Mouse (Mus musculus): ENCODE measurements around the gene Fndc3a.

The Fndc3a gene

DNA sequence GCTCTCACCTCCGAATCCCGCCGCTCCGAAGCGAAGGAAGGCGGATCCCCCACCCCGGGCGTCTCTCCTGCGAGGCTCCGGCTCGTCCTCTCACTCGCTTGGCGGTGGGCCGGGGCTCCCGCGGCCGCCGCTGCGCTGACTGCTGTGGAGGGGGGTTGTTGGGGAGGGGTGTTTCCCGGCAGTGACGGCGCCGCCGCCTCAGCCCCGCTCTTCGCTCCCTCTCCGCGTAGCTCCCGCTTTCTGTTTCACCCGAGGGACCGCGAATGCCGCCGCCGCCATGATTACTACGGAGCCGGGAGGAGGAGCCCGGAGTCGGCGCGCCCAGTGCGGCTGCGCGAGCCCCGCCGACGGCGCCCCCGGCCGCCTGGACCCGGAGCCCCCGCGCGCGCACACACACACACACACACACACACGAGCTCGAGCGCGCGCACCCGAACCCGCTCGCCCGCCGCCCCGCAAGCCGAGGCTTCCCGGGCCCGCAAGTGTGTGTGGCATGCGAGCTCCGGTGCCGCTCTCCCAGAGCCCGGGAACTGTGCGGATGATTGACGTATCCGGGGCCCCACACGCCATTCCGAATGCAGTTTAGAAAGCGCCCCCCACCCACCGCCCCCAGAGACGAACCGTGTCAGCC is at the start of gene Fndc3a:
Gene Fndc3a (minus strand): TSS at position 294 of the 631 bp plus-strand sequence.
- DNase-seq (ENCODE audit: low spot score in 2 of 2) = peak; percentile 79 to 85

DNA sequence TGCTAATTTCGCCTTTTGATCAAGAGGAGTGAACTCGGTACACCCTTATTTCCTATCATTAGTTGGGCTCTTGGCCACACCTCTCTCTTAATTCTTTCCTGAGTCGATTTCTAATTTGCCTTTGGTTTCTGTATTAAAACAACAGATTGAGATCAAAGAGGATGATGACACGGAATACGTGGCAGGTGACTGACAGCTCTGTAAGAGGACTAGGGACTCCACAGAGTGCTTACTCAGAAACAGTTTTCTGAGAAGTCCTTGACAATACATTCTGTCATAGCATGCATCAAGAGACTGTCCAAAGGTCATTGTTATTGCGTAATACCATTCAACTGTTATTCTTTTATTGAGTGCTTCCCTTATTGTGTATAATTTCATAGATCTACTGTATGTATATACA is 43.1 kb upstream of the Fndc3a start:
- DNase-seq (ENCODE audit: low spot score in 2 of 2) = no peak

DNA sequence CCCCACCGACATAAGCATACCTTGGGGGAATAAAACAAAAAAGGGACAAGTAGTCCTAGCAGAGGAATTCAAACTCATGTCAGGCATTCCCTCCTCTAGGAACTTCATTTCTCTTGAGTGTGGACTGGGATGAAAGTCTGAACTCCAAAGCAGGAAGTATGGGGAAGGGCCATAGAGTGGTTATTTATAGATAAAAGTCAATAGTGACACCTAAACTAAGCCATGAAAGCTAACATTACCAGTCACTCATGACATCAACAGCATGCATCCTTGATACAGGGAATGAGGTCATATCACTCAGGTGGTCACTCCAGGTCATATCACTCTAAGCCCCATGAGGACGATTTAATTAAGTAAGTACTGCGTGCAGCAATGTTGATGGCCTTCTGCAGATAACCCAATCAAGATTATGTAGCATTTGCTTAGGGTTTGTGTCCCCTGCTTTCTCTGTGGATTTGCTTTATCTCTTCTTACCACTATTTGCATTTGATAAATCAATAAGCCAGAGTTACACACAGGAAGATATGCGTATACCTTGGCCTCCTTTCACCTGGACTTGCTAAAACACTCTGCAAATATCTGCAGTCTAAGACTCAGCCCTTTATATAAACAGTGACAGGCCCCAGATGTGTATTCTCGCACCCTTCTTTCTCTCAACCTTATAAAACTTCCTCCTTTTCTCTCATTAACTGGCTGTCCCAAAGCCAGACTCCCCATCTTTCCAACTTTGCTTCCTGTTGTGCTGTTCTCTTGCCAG is 40.8 kb upstream of the Fndc3a start:
- no peak for DNase-seq (ENCODE audit: low spot score in 2 of 2)

DNA sequence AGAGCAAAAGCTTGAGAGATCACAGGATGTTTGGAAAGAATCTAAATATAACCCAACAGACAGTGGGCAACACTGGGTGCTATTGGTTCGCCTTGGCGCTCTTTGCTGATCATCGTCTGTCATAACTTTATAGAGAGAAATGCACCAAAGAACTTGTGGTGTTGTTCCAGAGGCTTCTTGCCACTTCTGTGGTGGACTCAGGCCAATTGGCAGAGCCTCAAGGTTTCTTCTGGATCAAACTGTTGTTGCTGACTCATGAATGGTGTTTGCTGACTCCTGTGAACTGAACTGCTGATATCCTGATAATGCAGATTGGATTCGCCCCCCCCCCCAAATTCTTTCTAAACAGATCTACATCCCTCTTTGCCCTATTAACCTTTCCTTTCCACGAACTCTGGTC is 38.5 kb upstream of the Fndc3a start:
- DNase-seq (ENCODE audit: low spot score in 2 of 2) = no peak

DNA sequence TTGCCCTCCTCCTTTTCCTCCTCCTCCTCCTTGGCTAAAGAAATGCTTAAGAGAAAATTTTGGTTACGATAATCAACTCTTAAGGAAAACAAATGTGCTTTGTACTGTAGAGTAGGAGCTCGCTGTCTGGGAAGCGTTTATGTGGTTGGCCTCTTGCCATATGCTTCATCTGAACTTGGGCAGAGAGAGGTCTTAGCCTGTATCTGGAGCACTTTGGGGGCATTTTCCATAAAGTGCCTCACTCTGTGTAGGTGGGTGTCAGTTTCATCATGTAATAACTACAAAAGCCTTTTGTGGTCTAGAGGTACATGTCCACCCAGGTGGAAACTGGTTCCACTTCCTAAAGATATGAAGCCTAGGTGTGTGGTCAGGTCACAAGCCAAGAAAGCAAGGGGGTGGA is 31.9 kb upstream of the Fndc3a start:
- DNase-seq (ENCODE audit: low spot score in 2 of 2) = no peak

DNA sequence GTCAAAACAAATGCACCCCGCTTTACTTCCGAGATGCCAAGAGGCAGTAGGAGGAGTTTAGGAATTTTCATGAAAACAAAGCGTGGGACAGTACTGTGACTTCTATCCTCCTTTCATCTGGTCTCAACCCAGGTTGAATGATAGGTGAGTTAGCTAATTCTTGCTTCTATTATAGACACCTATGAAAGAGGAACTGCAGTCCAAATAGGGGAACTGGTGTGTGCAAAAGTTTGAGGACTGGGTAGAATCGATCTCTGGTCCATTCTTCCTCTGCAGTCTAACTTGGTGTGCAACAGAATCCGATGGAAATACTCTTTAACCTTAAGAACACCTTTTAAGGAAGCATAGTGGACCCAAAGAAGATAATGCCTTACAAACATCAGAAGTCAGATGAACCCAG is 30.5 kb upstream of the Fndc3a start:
- no peak for DNase-seq (ENCODE audit: low spot score in 2 of 2)

DNA sequence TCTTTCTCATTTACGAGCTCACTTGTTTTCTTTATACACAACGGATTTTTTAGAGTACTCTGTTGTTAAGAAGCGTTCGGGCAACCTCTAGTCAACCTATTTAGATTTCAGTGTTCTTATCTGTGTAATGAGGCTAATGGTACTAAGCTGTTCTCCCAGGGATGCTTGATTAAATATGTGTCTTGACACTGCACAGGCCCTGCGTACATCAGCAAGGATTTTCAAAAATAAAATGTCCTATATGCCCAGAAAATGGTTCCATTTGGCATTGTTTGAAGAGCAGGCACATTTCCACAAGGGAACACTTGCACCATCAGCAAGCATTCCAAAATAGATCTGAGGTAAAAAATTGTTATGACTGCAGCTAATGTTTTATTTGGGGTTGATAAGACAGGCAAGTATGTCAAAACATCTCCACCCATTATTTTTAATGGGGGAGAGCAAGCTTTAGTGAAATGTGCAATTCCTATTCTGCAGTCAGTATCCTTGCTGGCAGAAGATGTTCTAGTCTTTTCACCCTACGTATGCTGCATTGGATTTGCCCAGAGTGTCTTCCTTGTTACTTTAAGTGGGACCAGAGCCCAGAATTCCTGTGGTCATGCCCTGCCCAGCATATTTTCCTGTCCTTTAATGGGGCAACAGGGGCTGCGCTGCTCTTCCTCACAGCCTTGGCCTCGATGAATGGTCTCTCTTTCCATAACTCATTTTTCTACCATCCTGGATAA is 29.8 kb upstream of the Fndc3a start:
- DNase-seq (ENCODE audit: low spot score in 2 of 2) = no peak

DNA sequence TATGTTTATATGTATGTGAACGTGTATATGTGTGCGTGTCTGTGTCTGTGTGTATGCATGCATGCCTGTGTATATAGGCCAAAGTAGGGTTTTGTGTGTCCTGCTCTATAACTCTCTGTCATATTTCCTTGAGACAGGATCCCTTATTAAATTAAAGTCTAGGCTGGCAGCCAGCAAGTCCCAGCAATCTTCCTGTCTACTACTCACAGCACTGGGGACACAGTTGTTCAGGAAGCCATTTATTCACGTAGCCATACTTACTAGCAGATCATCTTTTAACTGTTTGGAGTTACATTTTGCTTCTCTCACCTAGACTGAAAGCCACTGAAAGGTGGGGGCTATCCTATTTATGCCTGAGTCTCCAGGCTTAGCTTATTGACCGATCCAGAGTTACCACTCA is 29.0 kb upstream of the Fndc3a start:
- DNase-seq (ENCODE audit: low spot score in 2 of 2) = no peak

DNA sequence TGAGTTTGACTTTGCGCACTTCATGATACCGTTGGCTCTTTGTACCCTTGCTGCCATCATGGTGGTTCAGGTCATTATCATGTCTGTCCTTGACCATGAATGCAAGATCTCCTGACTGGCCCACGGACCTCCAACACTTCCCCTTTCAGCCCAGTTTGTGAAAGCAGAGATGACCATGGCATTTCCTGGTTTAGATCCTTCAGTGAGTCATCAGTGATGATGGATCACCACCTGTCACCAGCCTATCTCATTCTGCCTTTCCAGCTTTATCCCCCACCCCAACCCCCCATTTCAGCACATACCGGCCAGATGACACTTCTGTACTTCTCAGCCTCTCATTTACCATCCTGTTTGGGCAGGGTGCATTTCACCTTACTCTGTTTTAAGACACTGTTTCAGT is 28.4 kb upstream of the Fndc3a start:
- DNase-seq (ENCODE audit: low spot score in 2 of 2) = no peak

DNA sequence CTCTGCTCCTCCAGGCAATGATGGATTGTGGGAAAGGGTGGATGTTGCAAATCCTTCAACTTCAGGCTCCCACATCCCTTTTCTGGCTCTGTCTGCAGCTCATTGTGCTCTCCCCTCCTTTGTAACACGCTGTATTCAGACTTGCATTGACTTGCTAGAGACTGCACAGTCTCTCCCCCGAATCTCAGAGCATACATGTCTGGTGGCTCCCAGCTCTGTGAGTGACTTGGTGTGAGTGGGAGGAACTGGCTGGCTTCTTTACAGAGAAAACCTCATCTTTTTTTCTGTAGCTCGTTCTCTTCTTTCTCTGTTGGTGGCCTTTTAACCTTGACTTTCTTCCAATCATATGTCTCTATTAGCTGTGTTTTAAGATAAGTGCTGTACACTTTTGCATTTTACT is 16.1 kb upstream of the Fndc3a start:
- no peak for DNase-seq (ENCODE audit: low spot score in 2 of 2)

DNA sequence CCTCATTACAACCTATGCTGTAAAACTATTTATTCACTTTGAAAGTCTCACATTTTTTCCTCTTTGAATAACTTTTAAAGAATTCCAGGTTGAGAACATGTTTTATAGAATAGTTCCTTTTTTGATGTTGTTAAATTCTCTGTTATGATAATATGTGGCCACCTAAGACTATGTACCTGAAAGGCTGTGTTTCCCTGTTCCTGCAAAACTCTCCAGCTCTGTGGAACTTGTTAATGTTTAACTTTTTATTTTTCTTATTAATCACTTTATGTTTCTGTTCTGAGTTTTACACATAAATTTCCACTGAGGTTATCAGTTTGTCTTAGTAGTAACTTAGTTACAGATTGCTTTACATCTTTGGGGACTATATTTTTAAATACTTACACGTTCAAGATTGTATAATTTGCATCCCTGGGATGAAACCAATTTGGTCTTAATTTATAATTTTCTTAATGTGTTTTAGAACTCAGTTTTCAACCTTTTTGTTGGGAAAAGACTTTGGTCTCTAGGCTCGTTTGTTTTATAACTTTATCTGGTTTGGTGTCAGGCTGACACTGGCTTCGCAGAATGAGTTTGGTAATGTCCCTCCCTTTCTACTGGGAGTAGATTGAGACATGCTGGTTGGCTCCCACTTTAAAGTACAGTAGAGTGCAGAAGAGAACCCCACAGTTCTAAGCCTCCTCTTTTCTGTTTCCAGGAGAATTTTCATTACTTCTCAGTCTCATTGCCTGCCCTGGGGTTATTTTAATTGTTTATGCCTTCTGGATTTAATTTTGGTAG is 12.7 kb upstream of the Fndc3a start:
- no peak for DNase-seq (ENCODE audit: low spot score in 2 of 2)

DNA sequence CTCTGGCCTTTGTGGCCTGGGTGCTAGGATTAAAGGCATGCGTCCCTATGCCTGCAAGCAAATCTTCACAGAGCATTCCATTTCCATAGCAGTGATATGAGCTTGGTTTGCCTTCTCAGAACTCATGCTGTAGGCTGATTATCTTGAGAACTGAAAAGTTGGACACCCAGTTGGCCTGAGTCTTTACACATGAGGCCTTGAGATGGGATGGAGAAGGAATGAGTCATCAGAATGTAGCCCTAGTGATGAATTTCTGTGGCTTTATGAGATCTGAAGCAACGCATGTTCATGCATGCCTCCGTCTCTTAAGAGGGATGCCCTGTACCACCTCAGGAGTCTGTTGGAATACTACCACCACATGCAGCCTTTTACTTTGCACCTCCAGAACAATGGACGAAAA is 6.4 kb upstream of the Fndc3a start:
- DNase-seq (ENCODE audit: low spot score in 2 of 2) = no peak

DNA sequence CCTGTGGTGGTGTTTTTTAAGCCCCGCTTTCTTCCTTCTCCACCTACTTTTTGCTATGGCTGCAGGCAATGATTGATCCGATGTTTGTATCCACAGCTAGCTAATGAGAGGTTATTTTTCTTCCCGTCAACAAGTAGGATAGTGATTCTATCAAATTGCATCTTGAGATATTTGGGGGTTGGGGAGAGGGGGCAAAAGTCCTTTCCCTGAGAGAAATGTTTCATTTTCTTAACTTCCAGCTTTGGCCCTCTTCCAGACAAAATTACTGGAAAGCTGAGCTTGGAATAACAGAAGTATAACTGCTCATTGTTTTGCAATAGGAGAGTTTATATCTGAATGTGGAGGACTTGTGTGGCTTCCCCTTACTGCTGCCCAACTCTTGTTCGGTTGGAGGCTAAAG is 1.3 kb upstream of the Fndc3a start:
- DNase-seq (ENCODE audit: low spot score in 2 of 2) = no peak

DNA sequence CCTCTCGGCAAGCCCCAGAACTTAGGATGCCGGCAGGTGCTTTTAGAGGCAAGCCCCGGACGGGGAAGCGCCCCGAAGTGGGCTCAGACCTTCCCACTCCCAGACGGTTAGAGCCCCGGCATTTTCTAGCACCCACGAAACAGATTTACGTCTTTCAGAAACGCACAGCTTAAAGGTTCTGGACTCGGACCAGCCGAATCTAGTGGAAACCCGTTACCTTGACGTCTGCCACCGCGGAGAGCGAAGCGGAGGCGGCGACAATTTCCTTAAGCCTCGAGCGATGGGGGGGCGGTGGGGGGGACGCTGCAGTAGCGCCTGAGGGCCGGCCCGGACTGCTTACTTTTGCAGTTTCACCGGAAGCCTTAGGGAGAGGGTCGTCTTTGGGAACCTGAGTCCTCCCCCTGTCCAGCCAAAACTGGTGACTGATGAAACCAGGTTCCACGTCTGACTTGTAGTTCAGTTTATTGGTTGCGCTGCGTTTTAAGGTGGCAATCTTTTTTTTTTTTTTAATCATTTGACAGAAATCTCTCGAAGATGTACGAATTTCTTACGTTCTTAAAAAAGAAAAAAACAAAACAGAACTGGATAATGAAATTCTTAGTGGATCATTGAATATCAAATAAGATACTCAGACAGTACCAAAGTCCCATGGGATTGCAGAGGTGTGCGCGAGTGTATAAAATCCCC is 681 bp upstream of the Fndc3a start:
- peak; percentile 42 to 51 for DNase-seq (ENCODE audit: low spot score in 2 of 2)

DNA sequence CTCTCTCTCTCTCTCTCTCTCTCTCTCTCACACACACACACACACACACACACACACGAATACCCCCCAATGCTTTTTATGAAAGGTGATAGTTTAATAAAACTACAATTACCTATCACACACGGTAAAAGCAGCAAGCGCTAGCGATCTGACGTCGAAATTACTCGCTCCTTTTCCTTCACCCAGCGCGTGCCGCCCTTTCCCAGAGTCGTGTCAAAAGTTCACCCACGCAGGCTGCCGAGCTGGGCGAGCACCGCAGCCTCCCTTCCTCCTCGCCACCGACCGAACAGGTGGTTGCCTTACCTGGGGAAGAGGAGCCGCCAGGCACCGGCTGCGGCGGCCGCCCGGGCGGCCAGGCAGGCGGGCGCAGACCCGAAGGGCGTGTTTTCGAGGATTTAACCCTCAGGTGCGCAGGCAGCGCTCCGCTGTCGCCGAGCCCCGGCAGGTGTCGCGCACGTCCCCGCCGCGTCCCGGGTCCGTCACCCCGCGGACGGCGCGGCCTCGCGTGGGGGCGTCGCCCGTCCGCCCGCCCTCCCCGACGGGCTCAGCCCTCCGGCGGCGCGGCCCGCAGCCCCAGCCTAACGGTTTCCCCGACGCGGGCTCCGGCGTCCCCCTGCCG is 603 bp downstream of the Fndc3a start:
- DNase-seq (ENCODE audit: low spot score in 2 of 2) = peak; percentile 21 to 45

DNA sequence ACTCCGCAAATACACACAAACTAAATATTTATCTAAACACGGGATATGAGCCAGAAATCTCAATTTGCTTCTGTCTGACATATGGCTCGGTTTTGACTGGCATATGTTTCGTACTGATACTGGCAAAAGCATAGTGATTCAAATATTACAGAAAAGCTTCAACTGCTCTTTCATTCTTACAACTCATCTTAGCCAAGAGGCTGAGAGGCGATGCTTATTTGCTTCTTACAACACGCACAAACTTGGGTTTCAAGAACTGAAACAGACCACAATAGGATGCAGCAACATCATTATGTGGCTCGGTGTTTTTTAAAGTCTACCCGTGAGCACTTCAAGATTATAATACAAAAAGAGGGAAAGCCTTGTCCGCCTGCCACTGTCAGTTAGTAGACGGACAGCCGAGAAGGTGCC is 1.2 kb downstream of the Fndc3a start:
- peak in 1 of 2 experiments; percentile 7 for DNase-seq (ENCODE audit: low spot score in 2 of 2)

DNA sequence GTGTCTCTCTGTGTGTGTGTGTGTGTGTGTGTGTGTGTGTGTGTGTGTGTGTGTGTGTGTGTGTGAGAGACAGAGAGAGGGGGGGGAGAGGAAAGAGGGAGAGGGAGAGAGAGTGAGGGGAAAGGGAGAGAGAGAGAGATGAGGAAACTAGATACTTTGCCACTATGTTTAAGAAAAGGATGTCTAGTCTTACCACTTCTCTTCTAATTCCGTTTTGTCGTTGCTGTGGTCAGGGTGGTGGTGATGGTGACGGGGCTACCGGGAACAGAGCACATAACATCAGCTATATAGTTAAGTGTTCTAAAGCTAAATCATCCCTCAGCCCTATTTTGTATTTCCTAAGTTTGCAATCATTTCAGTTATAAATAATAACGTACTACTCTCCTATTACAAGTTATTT is 9.7 kb downstream of the Fndc3a start:
- DNase-seq (ENCODE audit: low spot score in 2 of 2) = no peak

DNA sequence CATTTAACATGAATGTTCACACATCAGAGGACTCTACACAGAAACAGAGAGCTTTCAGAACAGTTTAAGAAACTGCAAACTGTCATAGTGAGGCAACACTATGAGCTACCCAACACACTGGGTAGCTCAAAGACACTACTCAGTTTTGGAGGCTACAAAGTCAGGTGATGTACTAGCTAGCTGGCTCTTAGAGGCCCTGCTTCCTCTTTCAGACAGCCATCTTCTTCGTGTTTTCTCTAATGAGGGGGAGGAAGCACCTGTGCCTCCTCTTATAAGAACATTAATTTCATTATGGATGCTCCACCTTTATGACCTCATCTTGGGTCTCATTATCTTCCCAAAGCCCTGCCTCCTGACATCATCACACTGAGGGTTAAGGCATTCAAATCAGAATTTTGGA is 18.4 kb downstream of the Fndc3a start:
- DNase-seq (ENCODE audit: low spot score in 2 of 2) = no peak

DNA sequence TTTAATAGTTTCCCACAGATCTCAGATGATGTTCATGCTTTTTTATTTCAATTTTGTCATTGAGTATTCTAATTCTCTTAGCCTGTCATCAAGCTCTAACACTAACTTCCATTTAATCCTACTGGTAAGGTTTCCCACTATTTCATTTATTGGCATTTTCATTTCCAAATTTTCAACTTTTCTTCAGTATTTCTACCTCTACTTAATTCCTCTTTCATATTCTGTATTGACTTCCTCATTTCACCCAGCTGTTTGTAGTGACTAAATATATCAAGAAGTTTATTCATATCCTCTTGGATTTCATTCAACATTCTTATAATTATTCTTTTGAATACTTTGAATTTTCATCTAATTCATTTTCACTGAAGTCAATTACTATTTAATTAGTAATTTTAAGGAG is 20.3 kb downstream of the Fndc3a start:
- DNase-seq (ENCODE audit: low spot score in 2 of 2) = no peak

DNA sequence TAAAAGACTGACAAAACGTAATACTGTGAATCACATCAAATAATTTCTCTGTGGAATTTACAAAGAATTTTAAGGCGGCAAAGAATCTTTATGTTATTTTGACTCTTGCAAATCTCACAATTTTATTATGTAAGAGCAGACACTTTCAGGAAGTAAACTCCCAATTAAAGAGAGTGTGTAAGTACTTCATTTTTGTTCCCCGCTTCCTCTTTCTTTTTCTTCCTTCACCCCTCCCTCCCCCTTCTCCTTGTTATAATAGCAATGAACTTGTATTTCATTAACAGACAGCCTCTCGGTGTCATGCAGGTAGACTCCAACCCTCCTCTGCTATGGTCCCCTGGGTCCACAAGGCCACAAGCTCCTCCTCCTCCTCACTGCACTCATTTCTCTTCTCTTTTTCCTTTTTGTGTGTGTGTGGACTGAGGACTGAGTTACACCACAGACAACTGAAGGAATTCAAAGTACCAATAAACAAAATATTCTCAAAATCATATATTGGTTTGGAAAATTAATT is 24.9 kb downstream of the Fndc3a start:
- no peak for DNase-seq (ENCODE audit: low spot score in 2 of 2)

DNA sequence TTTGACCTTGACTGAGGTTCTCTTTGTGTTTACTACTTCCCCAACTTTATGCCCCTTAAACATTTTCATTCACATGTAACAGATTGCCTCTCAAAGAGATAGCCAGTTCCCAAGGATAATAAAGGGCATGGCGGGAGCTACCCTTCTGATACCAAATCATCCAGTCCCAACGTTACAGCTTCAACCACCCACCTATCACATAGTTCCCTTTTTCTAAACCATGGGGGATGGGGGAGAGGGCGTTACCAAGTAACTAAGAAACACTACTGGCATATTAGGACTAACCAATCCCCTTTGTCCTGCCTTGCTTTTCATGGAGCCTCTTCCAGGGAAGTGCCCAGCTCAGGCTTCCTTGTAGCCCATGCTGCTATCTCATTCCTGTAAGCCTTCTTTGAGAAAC is 32.6 kb downstream of the Fndc3a start:
- no peak for DNase-seq (ENCODE audit: low spot score in 2 of 2)

Data from frontal cortex, postnatal 36 days (tissue).